Mouse (Mus musculus) embryonic fibroblast, embryonic 13.5 days (primary cell): ENCODE measurements at regions not wholly inside any gene's neighbourhood (a gene's known extent, or its start where the extent isn't known, plus 50 kb on each side); places are given as distances from the start of the nearest gene placed in this dataset.

Source experiments
- H3K27ac ChIP-seq: 2 replicates; pipeline ENCODE4 v1.5.1; 2012; ENCODE audit warnings: low read length, control low read depth, inconsistent platforms; ENCODE audit not compliant: insufficient read depth
- H3K4me1 ChIP-seq: 2 replicates; pipeline ENCODE4 v1.6.1; 2011; ENCODE audit warnings: low read length; ENCODE audit not compliant: control insufficient read depth, insufficient read depth
- H3K4me3 ChIP-seq: 2 replicates; pipeline ENCODE4 v1.5.1; 2011; ENCODE audit warnings: mild to moderate bottlenecking, control low read depth, low read length; ENCODE audit not compliant: insufficient read depth
- CTCF ChIP-seq: IDR thresholded peaks from 2 replicates; pipeline ENCODE4 v1.5.1; 2011; ENCODE audit warnings: mild to moderate bottlenecking, control low read depth, low read length, moderate library complexity, borderline replicate concordance; ENCODE audit not compliant: insufficient read depth
- POLR2A ChIP-seq: IDR thresholded peaks from 2 replicates; pipeline ENCODE4 v1.6.1; 2011; ENCODE audit warnings: low read depth, mild to moderate bottlenecking, control low read depth, low read length, moderate library complexity

DNA sequence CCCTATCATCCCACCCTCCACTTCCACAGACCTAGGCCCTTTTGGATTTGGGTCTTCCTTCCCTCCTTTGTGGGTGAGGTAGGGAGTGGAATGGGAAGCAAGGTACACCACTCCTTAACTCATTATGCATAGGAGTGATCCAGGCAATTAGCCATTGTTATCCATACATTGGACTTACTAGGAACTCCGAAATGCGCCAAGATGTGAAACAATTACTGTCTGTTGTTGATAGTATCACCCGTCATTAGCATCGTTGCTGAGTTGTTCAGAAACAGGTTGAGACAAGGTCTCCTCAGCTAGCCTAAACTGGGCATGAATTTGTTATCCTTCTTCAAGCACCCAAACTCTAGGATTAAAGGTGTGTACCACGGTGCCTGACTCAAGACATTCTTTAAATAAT, 246.3 kb upstream of the Hnrnpa3 start:
- Histone ChIP-seq H3K4me3 (no peak overlapping the region), H3K27ac (no peak overlapping the region), H3K4me1 (no peaks in the 10 kb centered on the region)
- no peak for TF ChIP-seq CTCF

GRCm38 (mm10) chr2:75418689-75419088, 240.4 kb upstream of the Hnrnpa3 start:
- H3K4me3 ChIP-seq = no peak overlapping the region

GRCm38 (mm10) chr2:75419142-75419541, 239.9 kb upstream of the Hnrnpa3 start:
- TF ChIP-seq POLR2A (no peak), CTCF (no peak)
- Histone ChIP-seq H3K4me3 (no peak overlapping the region), H3K27ac (no peak overlapping the region), H3K4me1 (no peaks in the 10 kb centered on the region)

More at GRCm38 (mm10) chr2:75418689-75419088, 240.4 kb upstream of the Hnrnpa3 start:
- Histone ChIP-seq H3K27ac (no peak overlapping the region), H3K4me1 (no peaks in the 10 kb centered on the region)
- no peak for TF ChIP-seq POLR2A
- TF ChIP-seq CTCF = no peak

- H3K4me1 ChIP-seq = no peaks in the 10 kb centered on the region
- TF ChIP-seq CTCF (no peak), POLR2A (no peak)
- no peak overlapping the region for H3K27ac ChIP-seq
Observed at GRCm38 (mm10) chr2:75422798-75423685, 236.0 kb upstream of the Hnrnpa3 start.

GRCm38 (mm10) chr2:75423872-75424271, 235.2 kb upstream of the Hnrnpa3 start:
- no peak overlapping the region for H3K4me3 ChIP-seq
- H3K4me1 ChIP-seq = no peaks in the 10 kb centered on the region
- no peak overlapping the region for H3K27ac ChIP-seq
- TF ChIP-seq POLR2A = no peak
- no peak for TF ChIP-seq CTCF

More at GRCm38 (mm10) chr2:75422798-75423685, 236.0 kb upstream of the Hnrnpa3 start:
- no peak overlapping the region for H3K4me3 ChIP-seq

DNA sequence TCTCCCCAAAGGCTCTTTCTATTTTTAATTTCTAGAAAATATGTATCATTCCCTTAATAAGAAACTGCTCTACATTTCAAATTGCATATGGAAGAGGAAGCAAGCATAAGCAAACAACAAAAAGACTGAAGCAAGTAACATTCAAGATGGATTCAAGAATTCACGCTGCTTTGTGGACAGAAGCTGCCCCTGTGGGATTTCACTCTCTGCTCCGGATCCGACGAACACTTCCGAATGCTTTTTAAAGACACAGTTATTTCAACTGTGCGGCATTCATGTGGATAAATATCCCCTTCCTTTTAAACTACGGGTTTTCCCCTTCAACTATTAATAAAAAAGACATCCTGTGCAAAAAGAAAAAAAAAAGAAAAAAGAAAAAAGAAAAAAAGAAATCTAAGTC, 234.7 kb upstream of the Hnrnpa3 start:
- Histone ChIP-seq H3K4me1 (no peaks in the 10 kb centered on the region), H3K27ac (no peak overlapping the region), H3K4me3 (no peak overlapping the region)
- TF ChIP-seq CTCF (no peak), POLR2A (no peak)

DNA sequence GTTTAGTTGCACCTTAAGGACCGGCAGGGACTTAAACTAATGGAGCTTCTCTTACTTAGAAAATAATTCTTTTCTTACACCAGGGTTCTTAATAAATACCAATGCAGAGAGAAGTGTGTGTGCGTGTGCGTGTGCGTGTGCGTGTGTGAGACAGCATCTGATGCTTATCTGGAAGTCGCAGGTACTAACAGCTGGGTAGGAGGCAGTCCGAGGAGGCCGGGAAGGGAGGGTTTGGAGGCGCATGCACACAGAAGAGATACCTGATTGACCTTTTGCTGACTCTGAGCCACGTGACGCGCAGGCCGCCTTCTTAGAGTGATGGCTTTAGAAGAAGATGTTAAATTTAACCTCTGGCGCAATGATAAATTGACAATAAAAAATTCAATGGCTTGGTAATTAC, 234.2 kb upstream of the Hnrnpa3 start:
- H3K4me3 ChIP-seq = no peak overlapping the region
- H3K4me1 ChIP-seq = no peaks in the 10 kb centered on the region
- H3K27ac ChIP-seq = no peak overlapping the region
- no peak for TF ChIP-seq POLR2A

DNA sequence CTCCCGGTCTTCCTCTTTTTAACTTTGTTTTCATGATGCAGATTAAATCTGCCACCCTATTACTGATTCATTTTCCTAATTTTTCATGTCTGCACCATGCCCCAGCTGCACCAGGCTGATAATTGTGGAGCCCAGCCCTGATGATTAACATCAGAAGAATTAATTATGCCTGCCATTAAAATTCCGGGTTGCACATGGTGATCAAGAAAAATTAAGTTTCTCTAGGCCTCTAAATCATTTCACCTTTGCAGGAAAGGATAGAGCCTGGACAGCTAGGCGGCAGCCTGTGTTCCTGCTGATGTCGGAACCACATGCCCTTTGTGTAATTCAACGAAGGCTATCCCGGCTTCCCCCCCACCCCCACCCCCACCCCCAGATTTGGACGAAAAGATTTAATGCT, 233.7 kb upstream of the Hnrnpa3 start:
- no peak for TF ChIP-seq CTCF
- no peak for TF ChIP-seq POLR2A
- no peak overlapping the region for H3K4me3 ChIP-seq
- H3K4me1 ChIP-seq = no peaks in the 10 kb centered on the region
- H3K27ac ChIP-seq = no peak overlapping the region

DNA sequence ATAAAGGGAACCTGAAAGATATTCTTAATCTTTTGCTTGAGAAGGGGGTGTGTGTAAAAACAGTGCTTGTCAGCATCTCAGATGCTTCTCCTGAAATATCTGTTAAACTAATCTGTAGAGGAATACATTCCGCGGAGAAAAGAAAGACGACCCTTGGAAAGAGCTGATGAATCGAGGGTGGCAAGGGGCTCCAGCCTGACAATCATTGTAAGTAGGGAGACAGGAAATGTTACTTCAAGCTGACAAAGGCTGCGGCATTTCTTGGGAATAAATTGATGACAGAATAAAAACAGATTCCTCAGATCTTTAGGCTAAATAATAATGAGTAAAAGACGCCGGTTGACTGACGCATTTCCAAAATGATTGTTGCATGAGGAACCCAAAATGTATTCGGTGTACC, 233.3 kb upstream of the Hnrnpa3 start:
- Histone ChIP-seq H3K27ac (no peak overlapping the region), H3K4me3 (no peak overlapping the region), H3K4me1 (no peaks in the 10 kb centered on the region)
- TF ChIP-seq CTCF (no peak), POLR2A (no peak)

- TF ChIP-seq CTCF (no peak), POLR2A (no peak)
- no peak overlapping the region for H3K4me3 ChIP-seq
Observed at GRCm38 (mm10) chr2:75427936-75428458, 231.1 kb upstream of the Hnrnpa3 start.

More at GRCm38 (mm10) chr2:75427936-75428458, 231.1 kb upstream of the Hnrnpa3 start:
- H3K27ac ChIP-seq = no peak overlapping the region
- H3K4me1 ChIP-seq = no peaks in the 10 kb centered on the region
